Mouse (Mus musculus): Measurements from ENCODE around the gene 2310034C09Rik. TPM values are rescaled to one million over a fixed set of nuclear protein-coding genes. Genes with fewer than 3 reads are reported as not detected.
A peak's percentile ranks its signal among the peaks of the same experiment; 100 is the strongest.
"Not testable (repeated sequence)": the region's sequence is repeated elsewhere in the genome, so short reads cannot be mapped to it uniquely, and the experiment has no call there.

2310034C09Rik gene
- polyA plus RNA-seq (2015; fragmentation: Nextera tagmentation; extraction: Ambion mirVana): not detected in 2 replicates

- not testable (repeated sequence) for ATAC-seq; H3K4me3 ChIP-seq (ENCODE audit: low read depth, low read length); H3K4me2 ChIP-seq (replicated peaks; ENCODE audit: low read depth); H3K27me3 ChIP-seq (replicated peaks; ENCODE audit: control insufficient read depth, insufficient read depth, low read length); H3K27ac ChIP-seq (ENCODE audit: low read depth, low read length); H3K36me3 ChIP-seq (ENCODE audit: control insufficient read depth, insufficient read depth); H3K9ac ChIP-seq (ENCODE audit: low read depth, low read length); H3K9me3 ChIP-seq (ENCODE audit: control insufficient read depth); H3K4me1 ChIP-seq (replicated peaks; ENCODE audit: control insufficient read depth, insufficient read depth, low read length)
- WGBS: 93% methylated on average over 3 of the region's 3 CpGs
These were observed at the start of gene 2310034C09Rik for GRCm38 (mm10) chr16:88758547-88758946. TSS of gene 2310034C09Rik (plus strand) at chr16:88758847.

DNA sequence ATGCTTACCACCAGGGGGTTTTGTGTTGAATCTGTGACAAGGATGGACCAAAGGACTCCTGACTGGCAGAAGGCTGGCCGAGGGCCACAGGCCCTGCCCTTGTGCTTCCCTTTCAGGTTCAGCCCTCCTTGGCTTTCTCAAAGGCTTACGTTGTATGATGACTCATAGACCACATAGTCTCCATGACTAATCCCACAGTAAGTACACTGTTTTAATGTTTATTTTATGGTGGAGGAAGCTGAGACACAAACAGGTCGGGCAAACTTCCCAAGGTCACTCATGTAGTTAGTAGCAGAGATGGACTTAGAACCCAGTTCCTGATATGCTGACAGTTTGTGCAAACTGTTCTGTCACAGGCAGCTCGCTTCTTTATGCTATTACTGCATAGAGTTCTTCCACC, 47.9 kb upstream of the 2310034C09Rik start:
- Histone ChIP-seq H3K9me3 (ENCODE audit: control insufficient read depth) (no peaks in the 10 kb centered on the region), H3K4me3 (ENCODE audit: low read depth, low read length) (no peak overlapping the region), H3K4me1 (replicated peaks; ENCODE audit: control insufficient read depth, insufficient read depth, low read length) (no peaks in the 10 kb centered on the region), H3K36me3 (ENCODE audit: control insufficient read depth, insufficient read depth) (no peaks in the 10 kb centered on the region), H3K27me3 (replicated peaks; ENCODE audit: control insufficient read depth, insufficient read depth, low read length) (no peaks in the 10 kb centered on the region), H3K27ac (ENCODE audit: low read depth, low read length) (no peak overlapping the region), H3K4me2 (replicated peaks; ENCODE audit: low read depth) (no peak overlapping the region), H3K9ac (ENCODE audit: low read depth, low read length) (no peak overlapping the region)
- ATAC-seq: peak; percentile 99
- TF ChIP-seq CTCF (IDR thresholded peaks at IDR 0.05; ENCODE audit: low read depth): peak; percentile 46; the same call in 1 of the 2 replicates
- 26% methylated on average over 4 of the region's 4 CpGs for WGBS

GRCm38 (mm10) chr16:88711245-88711644, 47.4 kb upstream of the 2310034C09Rik start:
- no peak overlapping the region for H3K27ac ChIP-seq (ENCODE audit: low read depth, low read length)
- H3K4me2 ChIP-seq (replicated peaks; ENCODE audit: low read depth): no peak overlapping the region
- no peaks in the 10 kb centered on the region for H3K9me3 ChIP-seq (ENCODE audit: control insufficient read depth)
- ATAC-seq: peak; percentile 46; the same call in 1 of the 2 replicates
- no peaks in the 10 kb centered on the region for H3K36me3 ChIP-seq (ENCODE audit: control insufficient read depth, insufficient read depth)
- no peaks in the 10 kb centered on the region for H3K4me1 ChIP-seq (replicated peaks; ENCODE audit: control insufficient read depth, insufficient read depth, low read length)
- no peak overlapping the region for H3K9ac ChIP-seq (ENCODE audit: low read depth, low read length)
- no peaks in the 10 kb centered on the region for H3K27me3 ChIP-seq (replicated peaks; ENCODE audit: control insufficient read depth, insufficient read depth, low read length)
- peak; percentile 61 for TF ChIP-seq CTCF (IDR thresholded peaks at IDR 0.05; ENCODE audit: low read depth)
- 75% methylated on average over 6 of the region's 6 CpGs for WGBS
- H3K4me3 ChIP-seq (ENCODE audit: low read depth, low read length): no peak overlapping the region

DNA sequence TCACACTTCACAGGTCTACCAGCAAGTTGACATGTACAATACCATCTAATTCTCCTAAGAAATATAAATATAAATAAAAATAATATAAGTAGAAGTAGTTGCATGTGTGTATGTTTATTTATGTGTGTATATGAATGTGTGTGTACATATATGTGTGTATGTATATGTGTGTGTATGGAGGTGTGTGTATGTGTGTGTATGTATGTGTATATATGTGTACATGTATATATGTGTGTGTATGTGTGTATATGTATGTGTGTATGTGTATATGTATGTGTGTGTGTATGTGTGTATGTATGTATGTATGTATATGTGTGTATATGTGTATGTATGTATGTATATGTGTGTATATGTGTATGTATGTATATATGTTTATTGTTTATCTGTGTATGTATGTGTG, 42.1 kb upstream of the 2310034C09Rik start:
- ATAC-seq: no peak
- H3K9ac ChIP-seq (ENCODE audit: low read depth, low read length): no peak overlapping the region
- no peaks in the 10 kb centered on the region for H3K9me3 ChIP-seq (ENCODE audit: control insufficient read depth)
- H3K4me1 ChIP-seq (replicated peaks; ENCODE audit: control insufficient read depth, insufficient read depth, low read length): no peaks in the 10 kb centered on the region
- no peak overlapping the region for H3K4me2 ChIP-seq (replicated peaks; ENCODE audit: low read depth)
- H3K27ac ChIP-seq (ENCODE audit: low read depth, low read length): no peak overlapping the region
- no peaks in the 10 kb centered on the region for H3K36me3 ChIP-seq (ENCODE audit: control insufficient read depth, insufficient read depth)
- H3K27me3 ChIP-seq (replicated peaks; ENCODE audit: control insufficient read depth, insufficient read depth, low read length): no peaks in the 10 kb centered on the region
- TF ChIP-seq CTCF (IDR thresholded peaks at IDR 0.05; ENCODE audit: low read depth): no peak
- H3K4me3 ChIP-seq (ENCODE audit: low read depth, low read length): no peak overlapping the region

DNA sequence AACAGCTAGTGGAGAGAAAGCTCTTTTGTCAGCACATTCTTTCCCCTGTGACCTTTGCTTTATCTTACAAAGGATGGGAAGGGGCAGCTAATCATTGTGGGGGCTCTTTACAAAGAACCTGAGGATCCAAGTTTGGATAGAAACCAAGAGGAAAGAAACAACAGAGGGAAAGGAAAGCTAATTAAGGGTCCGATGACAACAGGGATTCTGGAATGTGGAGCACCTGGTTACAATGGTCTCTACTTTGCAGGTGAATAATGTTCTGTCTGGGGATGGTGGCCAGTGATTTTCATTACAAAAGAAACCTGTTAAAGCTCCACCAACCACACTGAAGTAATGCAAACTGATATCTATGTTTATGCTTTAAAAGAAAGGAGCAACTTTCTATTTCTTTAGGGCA, 38.6 kb upstream of the 2310034C09Rik start:
- no peaks in the 10 kb centered on the region for H3K36me3 ChIP-seq (ENCODE audit: control insufficient read depth, insufficient read depth)
- WGBS: 42% methylated on average over 1 of the region's 1 CpGs
- 0 out of 2 replicates have a peak, but pooled peaks cover 4% of the 10 kb centered on the region for H3K4me1 ChIP-seq (replicated peaks; ENCODE audit: control insufficient read depth, insufficient read depth, low read length)
- no peak overlapping the region for H3K27ac ChIP-seq (ENCODE audit: low read depth, low read length)
- no peak overlapping the region for H3K9ac ChIP-seq (ENCODE audit: low read depth, low read length)
- no peak overlapping the region for H3K4me3 ChIP-seq (ENCODE audit: low read depth, low read length)
- TF ChIP-seq CTCF (IDR thresholded peaks at IDR 0.05; ENCODE audit: low read depth): no peak
- no peak for ATAC-seq
- H3K9me3 ChIP-seq (ENCODE audit: control insufficient read depth): no peaks in the 10 kb centered on the region
- no peak overlapping the region for H3K4me2 ChIP-seq (replicated peaks; ENCODE audit: low read depth)
- H3K27me3 ChIP-seq (replicated peaks; ENCODE audit: control insufficient read depth, insufficient read depth, low read length): no peaks in the 10 kb centered on the region

DNA sequence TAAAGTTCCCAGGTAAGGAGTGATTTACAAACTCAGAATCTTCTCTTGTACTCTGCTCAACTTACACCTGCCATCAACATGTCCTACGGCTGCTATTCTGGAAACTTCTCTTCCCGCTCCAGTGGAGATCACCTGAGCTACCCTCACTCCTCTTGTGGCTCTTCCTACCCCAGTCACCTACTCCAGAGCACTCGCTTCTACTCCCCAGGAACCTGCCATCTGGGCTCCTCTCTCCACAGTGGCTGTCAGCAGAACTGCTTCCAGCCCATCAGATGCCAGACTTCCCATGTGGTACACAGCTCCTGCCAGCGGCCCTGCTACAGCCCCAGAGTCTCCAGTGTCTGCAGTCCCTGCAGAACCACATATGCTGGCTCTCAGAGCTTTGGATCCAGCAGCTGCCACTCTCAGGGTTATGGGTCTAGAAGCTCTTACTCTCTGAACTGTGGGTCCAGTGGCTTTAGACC, 29.8 kb upstream of the 2310034C09Rik start, which contains the start of gene Krtap13-1:
Gene Krtap13-1, plus strand, starts transcription at position 51 of the 464 bp plus-strand sequence.
- no peak within 1 kb of the TSS for H3K9ac ChIP-seq (ENCODE audit: low read depth, low read length)
- WGBS: 75% methylated on average over 4 of the region's 4 CpGs
- no peak for ATAC-seq
- no peaks in the 10 kb centered on the region for H3K9me3 ChIP-seq (ENCODE audit: control insufficient read depth)
- no peaks in the 10 kb centered on the region for H3K36me3 ChIP-seq (ENCODE audit: control insufficient read depth, insufficient read depth)
- no peak for TF ChIP-seq CTCF (IDR thresholded peaks at IDR 0.05; ENCODE audit: low read depth)
- no peak within 1 kb of the TSS for H3K4me3 ChIP-seq (ENCODE audit: low read depth, low read length)
- no peak within 1 kb of the TSS for H3K4me2 ChIP-seq (replicated peaks; ENCODE audit: low read depth)
- H3K27me3 ChIP-seq (replicated peaks; ENCODE audit: control insufficient read depth, insufficient read depth, low read length): no peaks in the 10 kb centered on the region
- no peaks in the 10 kb centered on the region for H3K4me1 ChIP-seq (replicated peaks; ENCODE audit: control insufficient read depth, insufficient read depth, low read length)
- no peak within 1 kb of the TSS for H3K27ac ChIP-seq (ENCODE audit: low read depth, low read length)

GRCm38 (mm10) chr16:88735391-88735790, 23.3 kb upstream of the 2310034C09Rik start:
- no peak overlapping the region for H3K4me3 ChIP-seq (ENCODE audit: low read depth, low read length)
- no peak overlapping the region for H3K27ac ChIP-seq (ENCODE audit: low read depth, low read length)
- no peaks in the 10 kb centered on the region for H3K9me3 ChIP-seq (ENCODE audit: control insufficient read depth)
- no peaks in the 10 kb centered on the region for H3K4me1 ChIP-seq (replicated peaks; ENCODE audit: control insufficient read depth, insufficient read depth, low read length)
- H3K9ac ChIP-seq (ENCODE audit: low read depth, low read length): no peak overlapping the region
- WGBS: 52% methylated on average over 2 of the region's 2 CpGs
- no peaks in the 10 kb centered on the region for H3K36me3 ChIP-seq (ENCODE audit: control insufficient read depth, insufficient read depth)
- no peaks in the 10 kb centered on the region for H3K27me3 ChIP-seq (replicated peaks; ENCODE audit: control insufficient read depth, insufficient read depth, low read length)
- TF ChIP-seq CTCF (IDR thresholded peaks at IDR 0.05; ENCODE audit: low read depth): no peak
- ATAC-seq: no peak
- H3K4me2 ChIP-seq (replicated peaks; ENCODE audit: low read depth): no peak overlapping the region

Measured in intestine, postnatal 0 days (tissue).